Mouse (Mus musculus): ENCODE measurements around the gene Olfr609. TPM values are rescaled to one million over a fixed set of nuclear protein-coding genes. Genes with fewer than 3 reads are reported as not detected.
"Not testable (repeated sequence)": the region's sequence is repeated elsewhere in the genome, so short reads cannot be mapped to it uniquely, and the experiment has no call there.

Gene Olfr609
- total RNA-seq (2022), result not detected

DNA sequence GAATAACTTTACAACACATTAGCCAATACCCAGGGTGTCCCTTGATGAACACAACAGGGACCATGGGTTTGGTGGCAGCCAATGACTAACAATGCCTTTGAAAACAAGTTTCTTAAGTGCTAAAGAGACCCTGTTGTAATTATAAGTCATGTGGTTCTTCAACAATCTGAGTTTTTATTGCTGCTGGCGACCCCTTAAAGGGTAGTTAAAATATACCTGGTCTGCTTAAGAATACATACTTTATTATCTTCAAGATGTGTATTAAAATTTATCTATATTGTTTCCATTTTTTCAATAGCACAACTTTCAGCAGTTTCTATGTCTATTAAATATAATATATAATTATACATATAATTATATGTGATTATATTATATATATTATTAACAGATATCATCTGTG lies at the start of gene Olfr609:
Gene Olfr609, minus strand, starts transcription at position 101 of the 400 bp plus-strand sequence.
- DNase-seq (ENCODE audit: low spot score in 2 of 2), result no peak

DNA sequence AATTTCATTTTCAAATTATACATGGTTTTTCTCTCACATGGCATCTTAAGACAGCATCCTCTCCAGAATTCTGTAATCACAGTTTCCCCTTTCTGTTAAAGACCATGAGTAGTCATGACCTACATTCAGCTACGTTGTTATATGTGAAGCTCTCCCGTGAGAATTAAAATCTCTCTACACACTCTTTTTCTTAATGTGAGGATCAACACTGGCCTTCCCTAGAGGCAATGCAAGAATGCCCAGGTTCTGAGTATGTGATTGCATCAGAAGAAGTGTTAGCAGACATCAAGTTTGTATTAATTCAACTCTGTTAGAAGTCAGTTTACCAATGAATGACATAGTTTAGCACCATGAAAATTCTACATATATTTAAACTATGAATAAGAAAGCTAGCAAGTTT lies 44.8 kb upstream of the Olfr609 start, which contains the start of gene Olfr612:
Gene Olfr612, minus strand, starts transcription at position 101 of the 400 bp plus-strand sequence.
- DNase-seq (ENCODE audit: low spot score in 2 of 2), result not testable (repeated sequence)

DNA sequence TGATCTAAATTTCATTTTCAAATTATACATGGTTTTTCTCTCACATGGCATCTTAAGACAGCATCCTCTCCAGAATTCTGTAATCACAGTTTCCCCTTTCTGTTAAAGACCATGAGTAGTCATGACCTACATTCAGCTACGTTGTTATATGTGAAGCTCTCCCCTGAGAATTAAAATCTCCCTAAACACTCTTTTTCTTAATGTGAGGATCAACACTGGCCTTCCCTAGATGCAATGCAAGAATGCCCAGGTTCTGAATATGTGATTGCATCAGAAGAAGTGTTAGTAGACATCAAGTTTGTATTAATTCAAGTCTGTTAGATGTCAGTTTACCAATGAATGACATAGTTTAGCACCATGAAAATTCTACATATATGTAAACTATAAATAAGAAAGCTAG lies 22.9 kb upstream of the Olfr609 start, which contains the start of gene Olfr611:
Gene Olfr611, minus strand, starts transcription at position 101 of the 400 bp plus-strand sequence.
- not testable (repeated sequence) for DNase-seq (ENCODE audit: low spot score in 2 of 2)

DNA sequence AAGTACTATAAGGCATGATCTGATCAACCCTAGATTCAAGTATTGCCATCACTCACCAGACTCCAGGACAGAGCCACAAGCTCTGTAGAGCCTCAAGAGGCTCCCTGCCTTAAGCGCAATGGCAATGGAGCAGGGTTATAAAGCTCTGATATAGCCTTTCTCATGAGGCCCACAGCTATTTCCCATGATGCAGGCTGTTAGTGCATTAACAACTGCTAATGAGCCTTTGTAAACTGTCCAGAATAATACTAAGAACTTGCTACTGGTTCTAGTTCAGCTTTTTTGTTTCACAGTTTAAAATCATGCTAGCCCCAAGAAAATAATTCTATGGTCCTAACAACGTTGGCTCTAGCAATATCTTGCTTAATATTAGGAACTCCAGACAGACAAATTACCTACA lies 14.2 kb upstream of the Olfr609 start, which contains the start of gene Olfr610:
Gene Olfr610, minus strand, starts transcription at position 101 of the 400 bp plus-strand sequence.
- DNase-seq (ENCODE audit: low spot score in 2 of 2), result no peak

DNA sequence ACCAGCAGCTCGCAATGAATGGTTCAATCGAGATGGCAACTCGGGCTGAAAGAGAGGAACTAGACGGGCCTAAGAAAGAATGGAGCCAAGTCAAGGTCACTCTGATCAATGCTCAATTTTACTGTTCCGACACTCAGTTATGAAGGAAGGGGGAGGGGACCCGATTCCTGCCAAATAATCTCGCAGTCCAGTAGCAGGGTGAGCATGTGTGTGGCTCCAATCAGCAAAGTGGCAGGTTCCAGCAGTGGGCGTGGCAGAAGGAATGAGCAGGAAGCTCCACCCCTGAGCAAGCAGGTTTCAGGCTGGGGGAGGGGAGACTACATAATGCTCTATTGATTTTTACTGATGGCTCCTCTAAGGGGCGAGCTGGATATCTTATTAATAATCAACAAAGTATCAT lies 20.8 kb downstream of the Olfr609 start:
- DNase-seq (ENCODE audit: low spot score in 2 of 2), result not testable (repeated sequence)

DNA sequence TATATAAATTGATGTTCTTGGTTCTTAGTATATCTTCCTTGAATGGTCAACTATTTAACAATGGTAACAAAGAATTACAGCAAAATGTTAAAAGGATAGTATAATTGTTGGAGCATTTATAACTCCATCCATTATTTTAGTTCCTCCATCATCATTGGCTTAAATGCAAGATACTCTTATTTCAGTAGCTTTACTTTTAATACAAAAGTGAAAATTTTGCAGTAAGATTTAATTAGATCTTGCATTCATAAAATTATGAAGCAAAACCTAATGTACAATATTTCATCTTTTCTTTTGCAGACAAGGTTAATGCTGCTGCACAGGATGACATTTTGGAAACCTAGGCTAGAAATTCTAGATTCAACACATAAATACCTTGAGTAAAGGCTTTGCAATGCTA lies 28.3 kb downstream of the Olfr609 start, which contains the start of gene Olfr608:
Gene Olfr608, plus strand, starts transcription at position 301 of the 400 bp plus-strand sequence.
- DNase-seq (ENCODE audit: low spot score in 2 of 2), result no peak

DNA sequence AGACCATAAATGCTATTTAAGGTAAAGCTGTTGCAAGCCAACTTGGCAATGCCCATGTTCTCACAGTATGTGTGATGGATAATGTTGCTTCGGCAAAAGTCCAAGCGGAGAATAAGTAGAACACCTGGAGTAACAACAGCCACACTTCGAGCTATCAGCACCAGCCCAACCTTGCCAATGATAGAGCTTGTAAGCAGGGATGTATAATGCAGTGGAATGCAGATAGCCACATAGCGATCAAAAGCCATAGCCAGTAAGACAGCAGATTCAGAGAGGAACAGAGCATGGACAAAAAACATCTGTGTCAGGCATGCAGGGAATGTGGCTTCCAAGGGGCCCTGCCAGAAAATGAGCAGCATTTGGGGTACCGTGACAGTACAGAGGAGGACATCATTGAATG lies 37.3 kb downstream of the Olfr609 start:
- DNase-seq (ENCODE audit: low spot score in 2 of 2), result no peak

DNA sequence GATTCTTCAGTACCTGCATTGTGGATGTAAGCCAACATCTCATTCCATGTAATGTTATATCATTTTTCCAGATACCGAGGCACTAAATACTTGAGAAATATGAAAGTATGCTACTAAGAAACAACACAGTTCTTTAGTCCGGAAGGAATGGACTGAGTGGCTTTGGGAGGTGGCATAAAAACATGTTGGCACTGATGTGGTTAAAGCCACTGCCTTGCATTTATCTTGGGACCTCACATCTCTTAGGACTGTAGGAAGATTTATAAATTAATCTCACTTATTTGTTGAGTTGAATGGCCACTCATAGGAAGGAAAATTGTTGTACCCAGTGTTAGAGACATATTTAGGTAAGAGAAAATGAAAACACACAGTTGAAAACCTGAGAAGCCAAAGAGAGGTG lies 49.1 kb downstream of the Olfr609 start, which contains the start of gene Olfr606:
Gene Olfr606, plus strand, starts transcription at position 301 of the 400 bp plus-strand sequence.
- no peak for DNase-seq (ENCODE audit: low spot score in 2 of 2)

DNA sequence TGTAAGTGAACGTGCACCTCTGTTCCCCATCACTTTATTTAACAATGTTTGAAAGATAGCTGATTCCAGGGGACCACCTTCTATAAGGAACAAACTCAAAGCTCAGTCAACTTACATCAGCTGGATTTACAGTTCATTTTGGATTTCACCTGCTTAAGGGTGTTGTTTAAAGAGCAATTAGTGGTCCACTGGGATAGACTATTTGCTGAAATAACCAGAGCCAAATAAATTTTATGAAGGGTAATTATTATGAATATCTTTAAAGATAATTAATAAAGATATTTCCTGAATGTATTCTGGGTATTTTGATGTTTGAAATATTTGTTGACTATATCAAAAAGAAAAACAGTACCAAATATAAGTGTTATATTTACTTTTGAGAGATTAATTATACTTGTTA lies 52.5 kb downstream of the Olfr609 start, which contains the start of gene Olfr605:
Gene Olfr605, minus strand, starts transcription at position 101 of the 400 bp plus-strand sequence.
- no peak for DNase-seq (ENCODE audit: low spot score in 2 of 2)

Other genes with a start within 250 kb of the Olfr609 start
- not detected for gene Usp17ld, start 245.6 kb downstream of the Olfr609 start, total RNA-seq (2022)
- gene Olfr596, start 192.4 kb downstream of the Olfr609 start, total RNA-seq (2022), result not detected
- gene Olfr597, start 181.7 kb downstream of the Olfr609 start, total RNA-seq (2022), result not detected
- not detected for gene Olfr598, start 174.5 kb downstream of the Olfr609 start, total RNA-seq (2022)
- not detected for gene Olfr599, start 162.1 kb downstream of the Olfr609 start, total RNA-seq (2022)
- gene Olfr600, start 148.4 kb downstream of the Olfr609 start, total RNA-seq (2022), result not detected
- gene Olfr601, start 135.4 kb downstream of the Olfr609 start, total RNA-seq (2022), result not detected
- not detected for gene Olfr603, start 111.9 kb downstream of the Olfr609 start, total RNA-seq (2022)
- gene Usp17lc, start 83.0 kb downstream of the Olfr609 start, total RNA-seq (2022), result not detected
- not detected for gene Olfr605, start 52.6 kb downstream of the Olfr609 start, total RNA-seq (2022)
- gene Olfr606, start 49.0 kb downstream of the Olfr609 start, total RNA-seq (2022), result not detected
- not detected for gene Olfr607, start 33.9 kb downstream of the Olfr609 start, total RNA-seq (2022)
- gene Olfr608, start 28.2 kb downstream of the Olfr609 start, total RNA-seq (2022), result not detected
- not detected for gene Olfr610, start 14.1 kb upstream of the Olfr609 start, total RNA-seq (2022)
- gene Olfr611, start 22.8 kb upstream of the Olfr609 start, total RNA-seq (2022), result not detected
- gene Olfr612, start 44.7 kb upstream of the Olfr609 start, total RNA-seq (2022), result not detected
- not detected for gene Olfr613, start 50.0 kb upstream of the Olfr609 start, total RNA-seq (2022)
- not detected for gene Olfr615, start 58.0 kb upstream of the Olfr609 start, total RNA-seq (2022)
- not detected for gene Olfr616, start 71.1 kb upstream of the Olfr609 start, total RNA-seq (2022)
- not detected for gene Olfr617, start 75.0 kb upstream of the Olfr609 start, total RNA-seq (2022)
- not detected for gene Olfr618, start 92.0 kb upstream of the Olfr609 start, total RNA-seq (2022)
- gene Olfr619, start 102.5 kb upstream of the Olfr609 start, total RNA-seq (2022), result not detected
- gene Olfr620, start 114.5 kb upstream of the Olfr609 start, total RNA-seq (2022), result not detected
- gene Olfr622, start 144.6 kb upstream of the Olfr609 start, total RNA-seq (2022), result not detected
- gene Olfr623, start 165.6 kb upstream of the Olfr609 start, total RNA-seq (2022), result not detected
- under 1 TPM in 2 of 4 experiments, not detected in 2; 0.09 TPM for gene Olfr624, start 173.1 kb upstream of the Olfr609 start, total RNA-seq (2022)
- not detected for gene Olfr625-ps1, start 184.7 kb upstream of the Olfr609 start, total RNA-seq (2022)
- gene Olfr243, start 216.6 kb upstream of the Olfr609 start, total RNA-seq (2022), result not detected
- not detected for gene Olfr628, start 232.3 kb upstream of the Olfr609 start, total RNA-seq (2022)
- gene Olfr629, start 246.9 kb upstream of the Olfr609 start, total RNA-seq (2022), result not detected

Data from left cerebral cortex, adult 8-10 months (tissue).